Mouse (Mus musculus) thymus, adult 2 months (tissue): Measurements from ENCODE around the gene Gse1. TPM values are rescaled to one million over a fixed set of nuclear protein-coding genes. Genes with fewer than 3 reads are reported as not detected.

Experiments used
- DNase-seq: peaks from one replicate; pipeline ENCODE4 v3.0.0; 2021
- H3K27ac ChIP-seq: fragments of 200-500 bp; 2 replicates; pipeline ENCODE4 v1.5.1; 2012; ENCODE audit warnings: low read length, control low read depth; ENCODE audit not compliant: control insufficient read depth, insufficient read depth
- H3K27me3 ChIP-seq: fragments of 200-500 bp; 2 replicates; pipeline ENCODE4 v1.6.1; 2012; ENCODE audit warnings: mild to moderate bottlenecking, low read length, moderate library complexity, mixed read lengths; ENCODE audit not compliant: control insufficient read depth, insufficient read depth
- H3K36me3 ChIP-seq: fragments of 200-500 bp; 2 replicates; pipeline ENCODE4 v1.6.1; 2012; ENCODE audit warnings: mild to moderate bottlenecking, low read length, moderate library complexity; ENCODE audit not compliant: control insufficient read depth, insufficient read depth
- H3K4me1 ChIP-seq: fragments of 200-500 bp; replicated peaks from 2 replicates; pipeline ENCODE4 v1.6.1; 2012; ENCODE audit warnings: low read length; ENCODE audit not compliant: control insufficient read depth, insufficient read depth
- H3K4me3 ChIP-seq: fragments of 200-500 bp; 2 replicates; pipeline ENCODE4 v1.5.1; 2012; ENCODE audit warnings: mild to moderate bottlenecking, low read length, control low read depth, moderate library complexity; ENCODE audit not compliant: control insufficient read depth, insufficient read depth
- CTCF ChIP-seq: fragments of 200-500 bp; IDR thresholded peaks from 2 replicates; pipeline ENCODE4 v1.5.1; 2012; ENCODE audit warnings: mild to moderate bottlenecking, control low read depth, low read length, moderate library complexity, borderline replicate concordance; ENCODE audit not compliant: control insufficient read depth, poor library complexity, insufficient read depth; ENCODE audit errors: extremely low read depth
- POLR2A ChIP-seq: fragments of 200-500 bp; IDR thresholded peaks from 2 replicates; pipeline ENCODE4 v1.6.1; 2012; ENCODE audit warnings: mild to moderate bottlenecking, low read length, control low read depth, moderate library complexity; ENCODE audit not compliant: control insufficient read depth, poor library complexity, insufficient read depth; ENCODE audit errors: extremely low read depth
- WGBS: fragments of 180-500 bp; shearing (Covaris S2); methylation state at CpG from one replicate; pipeline ENCODE4 v1.1.7; 2018; 5-methylcytosine and 5-hydroxymethylcytosine counted together
- polyA plus RNA-seq: library from polyadenylated mRNA; depleted of rRNA; stranded (reverse); fragments of >200 nt; gene quantifications from 2 replicates; pipeline ENCODE4 v1.2.3, GENCODE M21; 2012

Gse1 gene
- polyA plus RNA-seq, 1 experiment = 202 TPM

- Histone ChIP-seq H3K27me3 (no peaks in the 10 kb centered on the region), H3K36me3 (no peaks in the 10 kb centered on the region), H3K4me1 (peaks cover 73% of the 10 kb centered on the region), H3K4me3 (no peak overlapping the region), H3K27ac (no peak overlapping the region)
- no peak for TF ChIP-seq POLR2A
- TF ChIP-seq CTCF = no peak
- DNase-seq = no peak
- 62% methylated on average over 16 of the region's 16 CpGs for WGBS
Observed at GRCm38 (mm10) chr8:120530954-120531656, 302.8 kb downstream of the Gse1 start.

GRCm38 (mm10) chr8:120531775-120532516, 303.7 kb downstream of the Gse1 start:
- TF ChIP-seq POLR2A (no peak), CTCF (no peak)
- 81% methylated on average over 10 of the region's 10 CpGs for WGBS

GRCm38 (mm10) chr8:120532517-120533215, 304.4 kb downstream of the Gse1 start:
- H3K27me3 ChIP-seq = no peaks in the 10 kb centered on the region
- H3K27ac ChIP-seq = peak overlapping the region; percentile 73
- TF ChIP-seq POLR2A (no peak), CTCF (0 out of 2 replicates have a peak, but pooled peaks have one; percentile 23)
- peak overlapping the region; percentile 34 for H3K4me3 ChIP-seq
- WGBS = 2% methylated on average over 29 of the region's 29 CpGs
- DNase-seq = peak; percentile 76
- H3K4me1 ChIP-seq = peaks cover 67% of the 10 kb centered on the region
- H3K36me3 ChIP-seq = no peaks in the 10 kb centered on the region

More at GRCm38 (mm10) chr8:120531775-120532516, 303.7 kb downstream of the Gse1 start:
- Histone ChIP-seq H3K4me1 (peaks cover 72% of the 10 kb centered on the region), H3K27me3 (no peaks in the 10 kb centered on the region), H3K27ac (peak overlapping the region; percentile 45; the same call in 1 of the 2 replicates), H3K4me3 (no peak overlapping the region), H3K36me3 (no peaks in the 10 kb centered on the region)
- no peak for DNase-seq

GRCm38 (mm10) chr8:120533380-120533779, 305.1 kb downstream of the Gse1 start:
- peak overlapping the region; percentile 73; the same call in 1 of the 2 replicates for H3K27ac ChIP-seq
- 73% methylated on average over 3 of the region's 3 CpGs for WGBS
- TF ChIP-seq POLR2A (no peak), CTCF (no peak)
- H3K36me3 ChIP-seq = no peaks in the 10 kb centered on the region
- peaks cover 60% of the 10 kb centered on the region for H3K4me1 ChIP-seq
- no peak for DNase-seq
- no peaks in the 10 kb centered on the region for H3K27me3 ChIP-seq
- H3K4me3 ChIP-seq = no peak overlapping the region

- no peak for TF ChIP-seq CTCF
- no peak for TF ChIP-seq POLR2A
- Histone ChIP-seq H3K4me1 (peaks cover 55% of the 10 kb centered on the region), H3K4me3 (no peak overlapping the region), H3K27ac (no peak overlapping the region), H3K36me3 (no peaks in the 10 kb centered on the region), H3K27me3 (no peaks in the 10 kb centered on the region)
- DNase-seq = no peak
- 62% methylated on average over 8 of the region's 8 CpGs for WGBS
Observed at GRCm38 (mm10) chr8:120534080-120534479, 305.8 kb downstream of the Gse1 start.

GRCm38 (mm10) chr8:120534504-120535368, 306.5 kb downstream of the Gse1 start:
- peaks cover 61% of the 10 kb centered on the region for H3K4me1 ChIP-seq
- DNase-seq = peak; percentile 87
- H3K27ac ChIP-seq = no peak overlapping the region
- H3K36me3 ChIP-seq = no peaks in the 10 kb centered on the region
- TF ChIP-seq POLR2A = no peak
- peak; percentile 94 for TF ChIP-seq CTCF
- H3K27me3 ChIP-seq = no peaks in the 10 kb centered on the region
- H3K4me3 ChIP-seq = no peak overlapping the region
- 37% methylated on average over 14 of the region's 14 CpGs for WGBS
